Mouse (Mus musculus) heart, adult 8-10 months (tissue): ENCODE measurements around the gene 1110008L16Rik. TPM values are rescaled to one million over a fixed set of nuclear protein-coding genes. Genes with fewer than 3 reads are reported as not detected.
A peak's percentile ranks its signal among the peaks of the same experiment; 100 is the strongest.
"Not testable (repeated sequence)": the region's sequence is repeated elsewhere in the genome, so short reads cannot be mapped to it uniquely, and the experiment has no call there.

Experiments used
- DNase-seq: peaks from one replicate; pipeline ENCODE4 v3.0.0; 2022; ENCODE audit warnings: low spot score
- total RNA-seq, 4 experiments: library from RNA; stranded (reverse); gene quantifications; 2 replicates each; pipeline ENCODE4 v1.2.4; 2022

The 1110008L16Rik gene
- total RNA-seq, 4 experiments from 2014 or later, result 10.3 to 14.4 (median 12.2) TPM

DNA sequence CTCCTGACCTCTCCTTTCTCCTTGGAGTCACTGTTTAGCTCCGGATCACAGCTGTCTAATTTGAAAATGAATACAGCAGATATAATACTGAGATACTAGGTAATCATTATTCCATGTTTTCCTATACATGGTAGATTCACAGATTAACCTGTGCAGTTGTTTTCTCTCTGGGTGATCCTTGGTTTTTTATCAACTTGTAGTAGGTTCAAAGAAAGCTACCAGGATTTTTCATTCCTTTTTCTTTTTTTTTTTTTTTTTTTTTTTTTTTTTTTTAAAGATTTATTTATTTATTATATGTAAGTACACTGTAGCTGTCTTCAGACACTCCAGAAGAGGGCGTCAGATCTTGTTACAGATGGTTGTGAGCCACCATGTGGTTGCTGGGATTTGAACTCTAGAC is 39.1 kb downstream of the 1110008L16Rik start:
- DNase-seq, result not testable (repeated sequence)

DNA sequence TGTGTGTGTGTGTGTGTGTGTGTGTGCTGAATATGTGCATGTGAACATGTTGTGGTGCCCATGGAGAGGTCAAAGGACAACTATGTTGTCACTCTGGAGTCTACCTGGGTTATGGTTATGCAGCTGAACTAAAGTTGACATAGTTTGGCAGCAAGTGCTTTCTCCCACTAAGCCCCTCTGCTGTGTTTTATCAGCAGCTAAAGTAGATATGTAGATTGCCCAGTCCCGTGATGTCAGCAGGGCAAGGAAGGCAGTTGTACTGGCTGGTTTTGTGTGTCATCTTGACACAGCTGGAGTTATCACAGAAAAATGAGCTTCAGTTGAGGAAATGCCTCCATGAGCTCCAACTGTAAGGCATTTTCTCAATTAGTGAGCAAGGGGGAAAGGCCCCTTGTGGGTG is 43.7 kb downstream of the 1110008L16Rik start:
- DNase-seq, result not testable (repeated sequence)

DNA sequence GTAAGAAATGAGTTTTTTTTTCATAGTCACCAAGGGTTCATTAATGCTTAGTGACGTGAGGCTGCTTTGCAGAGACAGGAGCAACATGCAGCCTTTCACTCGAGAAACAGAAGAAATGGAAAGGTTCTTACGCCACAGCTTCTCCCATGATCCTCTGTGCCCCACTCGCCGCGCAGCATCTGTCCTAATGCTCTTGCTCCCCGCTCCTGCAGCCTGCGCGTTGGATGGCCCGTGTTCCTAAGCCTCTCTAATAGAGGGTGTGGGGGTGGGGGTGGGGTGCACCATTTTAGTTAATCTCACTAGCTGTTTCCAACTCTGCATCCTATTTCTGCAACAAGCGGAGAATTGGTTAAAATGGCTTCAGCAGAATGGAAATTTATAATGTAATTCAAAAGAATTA is 44.6 kb downstream of the 1110008L16Rik start:
- no peak for DNase-seq

- no peak for DNase-seq
Measured at GRCm38 (mm10) chr12:55344583-55344982, 45.2 kb downstream of the 1110008L16Rik start.

DNA sequence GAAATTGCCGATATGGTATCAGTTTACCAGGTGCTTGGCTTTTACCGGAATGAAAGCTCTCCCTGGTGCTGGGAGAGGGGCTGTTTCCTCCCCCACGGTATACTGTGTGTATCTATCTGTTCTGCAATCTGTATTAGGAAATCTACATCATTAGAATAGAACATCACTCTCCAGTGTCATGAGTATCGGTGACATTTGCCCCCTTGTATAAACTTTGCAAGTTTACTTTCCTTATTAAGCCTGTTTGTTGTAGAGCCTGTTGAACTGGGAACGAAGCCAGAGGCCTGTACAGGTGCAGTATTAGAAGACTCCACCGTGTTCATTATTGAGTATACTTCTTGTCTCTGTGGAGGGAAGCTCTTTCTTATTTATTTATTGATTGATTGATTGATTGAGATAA is 54.0 kb downstream of the 1110008L16Rik start:
- DNase-seq, result no peak

DNA sequence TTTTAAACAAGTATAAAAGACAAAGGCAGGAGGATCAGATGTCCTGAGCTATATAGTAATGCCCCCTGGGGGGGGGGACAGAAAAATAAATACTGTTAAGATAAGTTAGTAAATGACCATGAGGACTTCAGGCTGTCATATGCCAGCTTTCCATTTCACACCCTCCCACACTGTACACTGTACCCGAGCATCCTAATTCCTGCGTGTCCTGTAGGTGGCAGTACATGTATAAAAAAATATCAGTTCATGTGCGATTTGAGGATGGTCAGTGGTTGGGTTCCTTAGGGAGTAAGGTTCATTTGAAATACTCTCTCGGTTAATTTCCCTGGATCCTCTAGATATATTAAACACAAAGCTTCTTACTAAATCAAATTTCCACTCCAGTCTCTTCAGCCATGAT is 55.5 kb downstream of the 1110008L16Rik start:
- peak; percentile 55 for DNase-seq

DNA sequence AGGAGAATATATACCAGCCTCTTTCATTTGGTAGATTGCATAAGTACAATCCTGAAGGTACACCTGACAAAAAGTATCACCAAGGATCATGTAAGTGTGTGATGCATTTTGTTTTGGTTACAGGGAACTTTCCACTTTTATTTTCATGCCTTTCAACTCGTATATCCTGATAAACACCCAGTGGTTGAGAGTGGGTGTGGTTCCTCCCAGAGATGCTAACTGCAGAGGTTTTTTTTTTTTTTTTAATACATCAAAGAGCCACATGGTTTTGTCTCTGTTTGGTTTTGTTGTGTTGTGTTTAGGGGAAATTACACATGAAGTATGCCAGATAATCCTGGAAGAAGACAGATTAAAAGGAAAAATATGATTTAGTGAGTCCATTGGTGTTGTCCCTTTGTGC is 57.9 kb downstream of the 1110008L16Rik start:
- no peak for DNase-seq

DNA sequence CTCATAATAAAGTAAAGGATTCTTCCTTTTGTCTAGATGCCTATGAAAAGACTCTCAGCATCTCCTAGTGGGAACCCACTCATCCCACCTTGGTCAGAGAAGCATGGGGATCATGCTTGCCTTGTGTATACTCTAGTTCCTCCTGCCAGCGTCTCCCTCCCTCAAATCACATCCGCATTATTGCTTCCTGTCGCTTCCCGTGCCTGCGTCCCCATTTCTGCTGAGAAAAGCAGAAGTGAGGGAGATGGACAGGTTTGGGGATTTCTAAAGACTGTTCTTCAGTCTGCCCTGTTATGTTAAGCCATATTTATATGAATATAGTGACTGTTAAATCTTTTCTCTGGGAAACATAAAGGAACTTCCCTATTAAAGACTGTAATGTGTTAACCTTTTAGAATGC is 61.6 kb downstream of the 1110008L16Rik start:
- no peak for DNase-seq

GRCm38 (mm10) chr12:55365083-55365482 is 65.7 kb downstream of the 1110008L16Rik start:
- no peak for DNase-seq

DNA sequence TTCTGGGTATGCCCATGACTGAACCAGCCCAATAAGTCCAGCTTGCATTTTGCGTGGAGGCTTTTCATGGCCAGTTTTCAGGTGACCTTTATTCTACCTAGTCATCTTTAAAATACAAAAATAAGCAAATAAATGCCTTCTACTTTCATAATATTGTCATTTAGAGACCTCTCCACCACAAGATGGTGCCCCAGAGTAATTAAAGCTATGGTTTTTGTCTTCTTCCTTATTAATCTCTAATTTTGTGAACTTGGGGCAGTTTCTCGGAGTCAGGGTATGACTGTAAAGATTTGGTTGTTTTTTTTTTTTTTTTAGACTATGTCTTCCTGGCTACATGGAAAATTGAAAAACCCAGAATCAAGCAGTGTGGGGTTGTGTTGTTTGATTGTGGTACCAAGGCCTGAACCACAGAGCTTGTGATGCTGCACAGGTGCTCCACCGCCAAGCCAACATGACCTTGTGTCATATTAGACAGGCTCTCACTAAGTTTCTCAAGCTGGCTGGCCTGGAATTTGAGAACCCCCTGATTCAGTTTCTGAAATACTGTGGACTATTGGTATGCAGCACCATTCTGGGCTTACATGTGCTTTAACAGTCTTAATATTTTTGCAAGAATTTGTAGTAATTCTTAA is 73.2 kb downstream of the 1110008L16Rik start:
- DNase-seq, result no peak

DNA sequence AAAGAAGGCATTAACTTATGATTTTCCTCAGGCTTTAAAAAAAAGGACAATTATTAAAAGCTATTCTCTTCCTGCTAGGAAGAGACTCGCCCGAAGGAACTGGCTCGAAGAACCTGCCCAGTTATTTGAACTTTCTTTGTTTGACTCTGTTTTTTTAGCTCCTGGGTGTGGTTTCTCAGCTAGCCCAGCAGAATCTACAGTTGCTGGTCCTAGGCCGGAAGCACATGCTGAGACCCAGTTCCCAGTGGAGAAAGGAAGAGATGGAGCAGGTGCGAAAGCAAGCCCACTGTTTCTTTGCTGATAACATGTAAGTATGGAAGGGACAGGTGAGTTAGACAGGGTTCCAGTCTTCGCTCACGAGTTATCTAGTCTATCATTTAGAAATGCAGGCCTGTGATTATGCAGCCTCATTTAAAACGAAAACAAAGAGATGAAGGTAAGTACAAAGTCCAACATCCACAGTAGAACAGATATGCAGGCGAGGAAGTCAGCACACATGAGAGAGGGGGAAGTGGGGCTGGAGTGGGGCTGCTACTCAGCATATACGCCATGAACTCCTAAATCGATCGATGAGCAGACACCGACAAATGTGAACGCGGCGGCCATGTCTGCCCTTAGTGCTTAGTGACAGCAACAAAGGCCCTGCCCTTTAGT is 77.7 kb downstream of the 1110008L16Rik start:
- DNase-seq, result peak; percentile 21

GRCm38 (mm10) chr12:55377610-55377980 is 78.2 kb downstream of the 1110008L16Rik start:
- no peak for DNase-seq

- no peak for DNase-seq
Measured at GRCm38 (mm10) chr12:55384023-55384749, 84.8 kb downstream of the 1110008L16Rik start, which contains the start of gene Psma6. TSS of gene Psma6 (plus strand) at chr12:55384222.

GRCm38 (mm10) chr12:55384826-55385225 is 85.4 kb downstream of the 1110008L16Rik start:
- DNase-seq, result no peak

GRCm38 (mm10) chr12:55385931-55386330 is 86.6 kb downstream of the 1110008L16Rik start:
- DNase-seq, result peak; percentile 86

DNA sequence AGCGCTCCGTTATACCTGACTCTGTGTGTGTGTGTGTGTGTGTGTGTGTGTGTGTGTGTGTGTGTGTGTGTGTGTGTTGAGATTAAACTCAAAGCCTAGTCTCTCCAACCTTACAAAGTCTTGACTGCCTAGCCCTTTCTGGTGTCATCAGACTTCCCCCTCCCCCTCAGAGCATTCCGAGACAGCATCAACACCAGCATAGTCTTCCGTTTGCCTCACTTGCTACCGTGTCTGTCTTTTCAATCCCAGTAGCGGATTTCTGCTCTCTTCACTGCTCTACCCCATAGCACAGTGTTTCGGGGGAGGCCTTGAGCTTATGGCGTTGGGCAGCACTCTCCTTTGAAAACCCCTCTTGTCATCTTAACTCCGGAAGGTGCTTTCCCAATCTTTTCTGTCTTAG is 87.1 kb downstream of the 1110008L16Rik start:
- DNase-seq, result no peak

- DNase-seq, result no peak
Measured at GRCm38 (mm10) chr12:55387083-55387787, 87.9 kb downstream of the 1110008L16Rik start.

GRCm38 (mm10) chr12:55387788-55388465 is 88.5 kb downstream of the 1110008L16Rik start:
- no peak for DNase-seq

GRCm38 (mm10) chr12:55388478-55388877 is 89.1 kb downstream of the 1110008L16Rik start:
- DNase-seq, result no peak

DNA sequence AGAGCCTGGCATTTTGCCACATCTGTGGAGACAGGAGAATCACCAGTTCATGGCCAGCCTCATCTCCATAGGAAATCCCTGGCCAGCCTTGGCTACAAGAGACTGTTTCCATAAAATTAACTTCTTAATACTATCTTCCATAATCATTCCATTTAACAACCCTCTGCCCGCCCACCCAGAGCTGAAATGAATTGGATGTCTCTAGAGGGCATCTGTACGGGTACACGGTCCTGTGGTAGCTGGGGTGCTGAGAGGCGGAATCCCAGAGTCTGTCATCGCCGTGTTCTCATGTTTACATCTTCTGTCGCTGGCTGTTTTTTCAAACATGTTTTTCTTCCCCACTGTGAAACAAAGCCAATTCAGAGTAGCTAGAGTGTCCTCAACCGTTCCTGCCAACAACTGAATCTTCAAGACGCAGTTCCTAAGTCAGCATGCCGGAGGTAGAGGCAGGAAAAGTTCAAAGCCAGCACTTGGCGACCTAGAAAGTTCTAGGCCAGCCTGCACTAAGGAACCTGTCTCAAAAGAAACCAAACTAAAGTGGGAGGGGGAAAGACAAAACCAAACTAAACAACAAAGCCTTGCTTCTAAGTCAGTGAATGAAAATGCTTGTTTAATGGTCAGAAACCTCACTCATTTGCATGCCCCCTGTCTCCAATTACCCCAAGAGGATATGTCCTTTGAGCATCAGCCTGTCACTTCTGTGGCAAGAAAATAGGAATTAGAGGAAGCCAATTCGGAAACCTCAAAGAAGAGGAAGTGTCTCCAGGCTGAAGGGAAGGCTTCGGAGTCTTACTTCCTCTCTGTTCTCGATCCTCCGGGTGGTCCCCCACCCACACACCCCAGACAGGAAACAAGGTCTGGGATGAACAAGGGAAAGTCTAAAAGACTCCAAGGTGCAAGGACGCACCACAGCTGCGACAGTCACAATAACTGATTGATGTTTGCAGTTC is 90.0 kb downstream of the 1110008L16Rik start:
- DNase-seq, result peak; percentile 53
